Comparison of ENCODE assay signal across 8 mouse cellular contexts in the genomic region with DNA sequence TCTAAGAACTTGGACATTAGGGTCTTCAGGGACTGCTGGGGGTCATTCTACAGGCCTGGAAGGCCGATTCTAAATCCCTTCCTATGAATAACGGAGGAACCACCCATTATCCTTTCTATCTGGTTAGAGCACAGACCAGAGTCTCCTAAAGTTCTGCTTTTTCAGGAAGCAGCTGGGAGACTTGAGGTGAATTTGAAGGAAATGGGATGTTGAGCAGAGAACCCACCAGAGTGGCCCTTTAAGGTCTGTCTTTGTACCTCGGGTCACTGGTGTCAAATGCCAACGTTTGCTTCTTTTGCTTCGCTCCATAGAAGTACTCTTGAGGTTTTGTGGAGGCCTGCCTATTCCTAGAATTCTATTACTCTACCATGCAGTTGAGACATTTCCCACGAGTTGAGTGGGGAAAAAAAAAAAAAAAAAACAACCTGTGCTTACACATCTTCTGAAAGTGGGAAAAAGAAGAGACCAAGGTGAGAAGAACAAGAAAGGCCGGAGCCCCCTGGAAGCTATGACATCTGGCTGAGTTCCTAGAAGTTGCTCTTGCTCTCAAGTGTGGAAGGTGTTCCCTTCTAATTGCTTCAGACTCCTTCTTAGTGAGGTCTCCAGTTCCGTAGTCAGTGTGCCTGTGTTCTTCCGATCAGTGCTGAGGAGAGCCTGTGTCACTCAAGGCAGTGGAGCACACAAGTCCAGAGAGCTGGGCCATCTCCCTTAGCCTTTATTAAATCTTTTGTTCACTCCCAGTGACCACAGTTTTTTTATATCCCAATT. TPM values are rescaled to one million over a fixed set of nuclear protein-coding genes. Genes with fewer than 3 reads are reported as not detected.
DNase-seq lines count a peak whose midpoint lies in the region; ATAC-seq and TF ChIP-seq lines count a peak whose summit lies in the region.

No protein-coding gene starts in this region.

- H3K4me1 ChIP-seq in kidney, postnatal 0 days (replicated peaks; ENCODE audit: insufficient read depth, low read length): peaks cover 29% of the 10 kb centered on the region
- peaks cover 40% of the 10 kb centered on the region for H3K4me1 ChIP-seq in embryonic facial prominence, embryonic 12.5 days
- peaks cover 9% of the 10 kb centered on the region; the same call in 1 of the 2 replicates for H3K4me1 ChIP-seq in midbrain, postnatal 0 days (ENCODE audit: insufficient read depth, low read length)

- no peaks in the 10 kb centered on the region for H3K9me3 ChIP-seq in kidney, postnatal 0 days (replicated peaks; ENCODE audit: low read length)
- H3K9me3 ChIP-seq in embryonic facial prominence, embryonic 12.5 days: no peaks in the 10 kb centered on the region
- H3K9me3 ChIP-seq in midbrain, postnatal 0 days (ENCODE audit: low read length): no peaks in the 10 kb centered on the region

- H3K27ac ChIP-seq in kidney, postnatal 0 days: peak overlapping the region; percentile 99
- peak overlapping the region; percentile 100 for H3K27ac ChIP-seq in embryonic facial prominence, embryonic 12.5 days
- peak overlapping the region; percentile 100 for H3K27ac ChIP-seq in midbrain, postnatal 0 days (ENCODE audit: low read depth, low read length)

- H3K27me3 ChIP-seq in kidney, postnatal 0 days (ENCODE audit: insufficient read depth, low read length): no peaks in the 10 kb centered on the region
- H3K27me3 ChIP-seq in embryonic facial prominence, embryonic 12.5 days: no peaks in the 10 kb centered on the region
- H3K27me3 ChIP-seq in midbrain, postnatal 0 days (ENCODE audit: insufficient read depth, low read length): no peaks in the 10 kb centered on the region

- H3K9ac ChIP-seq in kidney, postnatal 0 days (ENCODE audit: low read depth, low read length): no peak overlapping the region
- peak overlapping the region; percentile 33 for H3K9ac ChIP-seq in embryonic facial prominence, embryonic 12.5 days
- H3K9ac ChIP-seq in midbrain, postnatal 0 days (replicated peaks; ENCODE audit: low read length, poor library complexity, severe bottlenecking): peak overlapping the region; percentile 62

- H3K4me3 ChIP-seq in kidney, postnatal 0 days (replicated peaks; ENCODE audit: low read depth, low read length): 0 out of 2 replicates have a peak overlapping the region, but pooled peaks have one; percentile 23
- H3K4me3 ChIP-seq in embryonic facial prominence, embryonic 12.5 days: peak overlapping the region; percentile 93
- H3K4me3 ChIP-seq in midbrain, postnatal 0 days (ENCODE audit: low read depth, low read length): peak overlapping the region; percentile 68

- H3K4me2 ChIP-seq in kidney, postnatal 0 days (ENCODE audit: low read length): peak overlapping the region; percentile 84; the same call in 1 of the 2 replicates
- peak overlapping the region; percentile 99 for H3K4me2 ChIP-seq in embryonic facial prominence, embryonic 12.5 days (replicated peaks)
- H3K4me2 ChIP-seq in midbrain, postnatal 0 days (ENCODE audit: low read depth, low read length, poor library complexity, severe bottlenecking): peak overlapping the region; percentile 99

- no peak for ATAC-seq in kidney, postnatal 0 days (replicated peaks; ENCODE audit: low FRiP score, low read depth)
- ATAC-seq in embryonic facial prominence, embryonic 12.5 days (ENCODE audit: insufficient number of reproducible peaks, insufficient read depth, low FRiP score, low TSS enrichment): no peak
- ATAC-seq in midbrain, postnatal 0 days (ENCODE audit: low FRiP score): no peak
- no peak for ATAC-seq in cerebellum, adult (ENCODE audit: insufficient number of reproducible peaks, low FRiP score, low TSS enrichment)

- DNase-seq in kidney, postnatal 0 days (ENCODE audit: low spot score): no peak
- DNase-seq in kidney, postnatal 14 days: no peak
- DNase-seq in induced T-regulatory cell, adult 2 months (ENCODE audit: low read depth): peak; percentile 28
- DNase-seq in midbrain, postnatal 0 days (ENCODE audit: low spot score): no peak
- no peak for DNase-seq in spleen, postnatal 4 days (ENCODE audit: low spot score in 2 of 2)
- no peak for DNase-seq in left cerebral cortex, adult 18-20 months (ENCODE audit: low spot score in 2 of 2)

- 21% methylated on average over 9 of the region's 9 CpGs for WGBS in kidney, postnatal 0 days
- 30% methylated on average over 9 of the region's 9 CpGs for WGBS in embryonic facial prominence, embryonic 12.5 days
- 25% methylated on average over 9 of the region's 9 CpGs for WGBS in midbrain, postnatal 0 days

- no peaks in the 10 kb centered on the region for H3K36me3 ChIP-seq in kidney, postnatal 0 days (ENCODE audit: insufficient read depth, low read length)
- H3K36me3 ChIP-seq in embryonic facial prominence, embryonic 12.5 days: no peaks in the 10 kb centered on the region
- H3K36me3 ChIP-seq in midbrain, postnatal 0 days (ENCODE audit: insufficient read depth, low read length): no peaks in the 10 kb centered on the region

- TF ChIP-seq CTCF in kidney, postnatal 0 days (IDR thresholded peaks at IDR 0.05; ENCODE audit: low read depth): no peak
- TF ChIP-seq CTCF in midbrain, postnatal 0 days (IDR thresholded peaks at IDR 0.05): no peak

RNA-seq across cellular contexts. Expression of gene Ptms, which starts 0.6 kb away (rescaled TPM):
- 359 and 399 TPM in 2 replicates for polyA plus RNA-seq in kidney, postnatal 0 days (2015; fragmentation: Nextera tagmentation; extraction: Ambion mirVana)
- 390 and 395 TPM in 2 replicates for polyA plus RNA-seq in embryonic facial prominence, embryonic 12.5 days (2016; fragmentation: Nextera tagmentation; extraction: Ambion mirVana)
- total RNA-seq in midbrain, postnatal 0 days (2014; rRNA removed): 814 and 944 TPM in 2 replicates
- 810 TPM in 2 replicates for polyA plus RNA-seq in midbrain, postnatal 0 days (2015; fragmentation: Nextera tagmentation; extraction: Ambion mirVana)
- 100 to 1,000 TPM; 895 to 902 TPM for total RNA-seq in left cerebral cortex, adult 18-20 months (2021)

RNA-seq across cellular contexts. Expression of gene Lag3, which starts 9.0 kb away (rescaled TPM):
- polyA plus RNA-seq in kidney, postnatal 0 days (2015; fragmentation: Nextera tagmentation; extraction: Ambion mirVana): 2.5 and 2.9 TPM in 2 replicates
- 3.1 and 4.1 TPM in 2 replicates for polyA plus RNA-seq in embryonic facial prominence, embryonic 12.5 days (2016; fragmentation: Nextera tagmentation; extraction: Ambion mirVana)
- 1.1 and 2.1 TPM in 2 replicates for total RNA-seq in midbrain, postnatal 0 days (2014; rRNA removed)
- polyA plus RNA-seq in midbrain, postnatal 0 days (2015; fragmentation: Nextera tagmentation; extraction: Ambion mirVana): 2.8 and 3.5 TPM in 2 replicates
- total RNA-seq in left cerebral cortex, adult 18-20 months (2021): 1 to 10 TPM; 2.6 to 3.2 TPM

RNA-seq across cellular contexts. Expression of gene Mlf2, which starts 10.7 kb away (rescaled TPM):
- polyA plus RNA-seq in kidney, postnatal 0 days (2015; fragmentation: Nextera tagmentation; extraction: Ambion mirVana): 348 and 352 TPM in 2 replicates
- polyA plus RNA-seq in embryonic facial prominence, embryonic 12.5 days (2016; fragmentation: Nextera tagmentation; extraction: Ambion mirVana): 419 and 427 TPM in 2 replicates
- total RNA-seq in midbrain, postnatal 0 days (2014; rRNA removed): 512 and 647 TPM in 2 replicates
- 628 and 643 TPM in 2 replicates for polyA plus RNA-seq in midbrain, postnatal 0 days (2015; fragmentation: Nextera tagmentation; extraction: Ambion mirVana)
- 100 to 1,000 TPM; 626 to 639 TPM for total RNA-seq in left cerebral cortex, adult 18-20 months (2021)

RNA-seq across cellular contexts. Expression of gene Cd4, which starts 32.5 kb away (rescaled TPM):
- 0.24 and 0.28 TPM in 2 replicates for polyA plus RNA-seq in kidney, postnatal 0 days (2015; fragmentation: Nextera tagmentation; extraction: Ambion mirVana)
- 0.09 and 0.39 TPM in 2 replicates for polyA plus RNA-seq in embryonic facial prominence, embryonic 12.5 days (2016; fragmentation: Nextera tagmentation; extraction: Ambion mirVana)
- 0.19 and 2.8 TPM in 2 replicates for total RNA-seq in midbrain, postnatal 0 days (2014; rRNA removed)
- polyA plus RNA-seq in midbrain, postnatal 0 days (2015; fragmentation: Nextera tagmentation; extraction: Ambion mirVana): 0.25 and 0.58 TPM in 2 replicates
- 1 to 10 TPM; 4.2 to 8.6 TPM for total RNA-seq in left cerebral cortex, adult 18-20 months (2021)

RNA-seq across cellular contexts. Expression of gene Cops7a, which starts 44.8 kb away (rescaled TPM):
- polyA plus RNA-seq in kidney, postnatal 0 days (2015; fragmentation: Nextera tagmentation; extraction: Ambion mirVana): 153 and 157 TPM in 2 replicates
- polyA plus RNA-seq in embryonic facial prominence, embryonic 12.5 days (2016; fragmentation: Nextera tagmentation; extraction: Ambion mirVana): 119 and 121 TPM in 2 replicates
- 108 and 131 TPM in 2 replicates for total RNA-seq in midbrain, postnatal 0 days (2014; rRNA removed)
- polyA plus RNA-seq in midbrain, postnatal 0 days (2015; fragmentation: Nextera tagmentation; extraction: Ambion mirVana): 92.3 and 97.1 TPM in 2 replicates
- 100 to 1,000 TPM; 168 TPM for total RNA-seq in left cerebral cortex, adult 18-20 months (2021)

Comparison
In these comparisons a context has a peak if more than half of its experiments do, and no peak if none do; other contexts are left out.
1. H3K4me3 ChIP-seq: peak in every context shown above with its lines; median percentile 93 in embryonic facial prominence, embryonic 12.5 days; 68 in midbrain, postnatal 0 days; 23 in kidney, postnatal 0 days.